ENCODE assay signal across 17 mouse cellular contexts in genomic region chr5:67800801-67801200, GRCm38 (mm10). TPM values are rescaled to one million over a fixed set of nuclear protein-coding genes. Genes with fewer than 3 reads are reported as not detected.
DNase-seq lines count a peak whose midpoint lies in the region; ATAC-seq and TF ChIP-seq lines count a peak whose summit lies in the region.
"Had no signal": no experiment of that assay in that cellular context is flagged by ENCODE, and none has a peak within 500 bp of the region (broad histone marks: within the 10 kb centered on the region; RNA-seq: fewer than 3 reads in every experiment).

No protein-coding gene starts in this region.

- DNase-seq in left cerebral cortex, adult 2 months (ENCODE audit: extremely low spot score in 1 of 2, low spot score in 2 of 2), result no peak
- DNase-seq in left cerebral cortex, postnatal 14 days (ENCODE audit: low spot score in 2 of 2), result no peak
- peak; percentile 69 for DNase-seq in cerebellum, adult 11-12 months
- DNase-seq in cerebellum, postnatal 25 days, result peak; percentile 62 to 71
- DNase-seq in frontal cortex, adult 2 months (ENCODE audit: extremely low spot score in 1 of 2, low spot score in 1 of 2), result no peak
- no peak for DNase-seq in adrenal gland, adult 8-10 months
- DNase-seq: B cell, adult 2 months; kidney, adult 18-20 months; kidney, postnatal 14 days; liver; liver, postnatal 0 days; right cerebral cortex, postnatal 25 days; thymus, postnatal 25 days had no signal

- intact Hi-C loops in left cerebral cortex, adult 2 months (cut with DNase I), result loop anchor here (5.0 kb wide), 1 partner anchor 46 kb away; the partner anchor contains the start of gene Atp8a1
- intact Hi-C loops in left cerebral cortex, postnatal 14 days (cut with DNase I), result loop anchor here (5.0 kb wide), 1 partner anchor 46 kb away; the partner anchor contains the start of gene Atp8a1

- peak overlapping the region; percentile 38 for H3K27ac ChIP-seq in left cerebral cortex, adult 2 months
- H3K27ac ChIP-seq: neural tube, embryonic 12.5 days; stomach, postnatal 0 days had no signal

- peak; percentile 68 for ATAC-seq in megakaryocyte, adult 5-6 weeks (ENCODE audit: poor library complexity, severe bottlenecking)
- ATAC-seq: hindbrain, embryonic 16.5 days; liver, postnatal 0 days had no signal

- no peak overlapping the region for H3K4me3 ChIP-seq in left cerebral cortex, adult 2 months
- H3K4me3 ChIP-seq: neural tube, embryonic 12.5 days had no signal

- no peak for TF ChIP-seq CTCF in left cerebral cortex, adult 2 months (IDR thresholded peaks at IDR 0.05)

RNA-seq across cellular contexts. Expression of gene Atp8a1, which starts 46.4 kb away (rescaled TPM):
- total RNA-seq in left cerebral cortex, adult 2 months (2021), result 100 to 1,000 TPM; 171 to 190 TPM
- 100 to 1,000 TPM; 158 to 162 TPM for total RNA-seq in left cerebral cortex, postnatal 14 days (2021)
- 51.1 and 58.8 TPM in 2 replicates for total RNA-seq in megakaryocyte, adult 5-6 weeks (2015)
- 34.1 and 35.9 TPM in 2 replicates for total RNA-seq in megakaryocyte, adult 5-6 weeks (2017)
- polyA plus RNA-seq in frontal cortex, adult 2 months (2012; rRNA removed), result 56.3 and 66.2 TPM in 2 replicates
- 10 to 100 TPM; 16.0 to 32.1 (median 23.2) TPM for total RNA-seq in adrenal gland, adult 8-10 months (2022)

Comparison
In these comparisons a context has a peak if more than half of its experiments do, and no peak if none do; other contexts are left out.
1. DNase-seq: peak in cerebellum, adult 11-12 months (single experiment) and cerebellum, postnatal 25 days (2 of 2); none in left cerebral cortex, adult 2 months (0 of 2), left cerebral cortex, postnatal 14 days (0 of 2), frontal cortex, adult 2 months (0 of 2) and adrenal gland, adult 8-10 months (single experiment).